Mouse (Mus musculus) liver, embryonic 15.5 days (tissue): ENCODE results near the gene Dlgap1. TPM values are rescaled to one million over a fixed set of nuclear protein-coding genes. Genes with fewer than 3 reads are reported as not detected.
A peak's percentile ranks its signal among the peaks of the same experiment; 100 is the strongest.
"Not testable (repeated sequence)": the region's sequence is repeated elsewhere in the genome, so short reads cannot be mapped to it uniquely, and the experiment has no call there.

Source experiments
- ATAC-seq: fragments of 200-750 bp; cut with Nextera tagmentation; 2 replicates; pipeline ENCODE4 v1.8.0; 2017; ENCODE audit warnings: moderate number of reproducible peaks, mild to moderate bottlenecking, moderate library complexity; ENCODE audit not compliant: insufficient read depth
- H3K27ac ChIP-seq: fragments of 300-500 bp; sonication (generic); replicated peaks from 2 replicates; pipeline ENCODE4 v1.5.1; 2015; ENCODE audit warnings: mild to moderate bottlenecking, inconsistent platforms
- H3K27me3 ChIP-seq: fragments of 300-500 bp; sonication (generic); 2 replicates; pipeline ENCODE4 v1.6.1; 2015; ENCODE audit warnings: mild to moderate bottlenecking, inconsistent platforms
- H3K36me3 ChIP-seq: fragments of 300-500 bp; sonication (generic); replicated peaks from 2 replicates; pipeline ENCODE4 v1.6.1; 2015; ENCODE audit warnings: moderate library complexity, mild to moderate bottlenecking, inconsistent platforms
- H3K4me1 ChIP-seq: fragments of 300-500 bp; sonication (generic); replicated peaks from 2 replicates; pipeline ENCODE4 v1.6.1; 2015; ENCODE audit warnings: inconsistent platforms
- H3K4me2 ChIP-seq: fragments of 300-500 bp; sonication (generic); 2 replicates; pipeline ENCODE4 v1.6.1; 2015; ENCODE audit warnings: moderate library complexity, mild to moderate bottlenecking, inconsistent platforms
- H3K4me3 ChIP-seq: fragments of 300-500 bp; sonication (generic); replicated peaks from 2 replicates; pipeline ENCODE4 v1.5.1; 2015; ENCODE audit warnings: mild to moderate bottlenecking, inconsistent platforms
- H3K9ac ChIP-seq: fragments of 300-500 bp; sonication (generic); 2 replicates; pipeline ENCODE4 v1.6.1; 2015; ENCODE audit warnings: moderate library complexity, mild to moderate bottlenecking, inconsistent platforms
- H3K9me3 ChIP-seq: fragments of 300-500 bp; sonication (generic); replicated peaks from 2 replicates; pipeline ENCODE4 v1.6.1; 2016; ENCODE audit warnings: inconsistent platforms
- WGBS: fragments of 180-500 bp; shearing (Covaris S2); methylation state at CpG from one replicate; pipeline ENCODE4 v1.1.7; 2015; ENCODE audit warnings: mixed read lengths; ENCODE audit not compliant: insufficient replicate concordance; 5-methylcytosine and 5-hydroxymethylcytosine counted together
- polyA plus RNA-seq: library from polyadenylated mRNA; unstranded; fragments of >200 nt; fragmentation: Nextera tagmentation; extraction: Ambion mirVana; gene quantifications from 2 replicates; pipeline ENCODE4 v1.2.1, GENCODE M21; 2015

The Dlgap1 gene
- polyA plus RNA-seq, 1 experiment from 2014 or later = 0.02 TPM

GRCm38 (mm10) chr17:70835071-70835790 lies 866.4 kb downstream of the Dlgap1 start:
- Histone ChIP-seq H3K36me3 (no peaks in the 10 kb centered on the region), H3K9me3 (no peaks in the 10 kb centered on the region), H3K27ac (no peak overlapping the region), H3K9ac (no peak overlapping the region), H3K4me2 (peak overlapping the region; percentile 54), H3K4me3 (peak overlapping the region; percentile 30), H3K27me3 (peaks cover 17% of the 10 kb centered on the region), H3K4me1 (no peaks in the 10 kb centered on the region; the same call in 1 of the 2 replicates)
- ATAC-seq = no peak
- 6% methylated on average over 10 of the region's 10 CpGs for WGBS

DNA sequence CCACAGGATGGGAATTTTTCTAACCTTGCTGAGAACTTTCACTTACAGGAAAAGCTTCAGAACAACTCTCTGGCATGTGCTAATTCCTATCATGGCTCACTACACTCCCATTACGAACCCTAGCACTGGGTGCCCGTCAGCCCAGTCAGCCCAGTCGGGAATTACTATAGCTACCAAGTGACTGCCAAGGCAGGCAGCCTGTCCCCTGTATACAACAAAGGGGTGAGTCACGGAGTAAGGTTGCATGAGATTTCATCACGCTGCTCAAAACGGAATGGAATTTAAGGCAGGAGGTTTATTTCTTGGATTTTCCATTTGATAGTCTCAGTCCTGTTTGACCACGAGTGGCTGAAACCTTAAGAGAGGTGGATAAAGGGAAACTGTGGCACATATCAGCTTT lies 867.9 kb downstream of the Dlgap1 start:
- WGBS = 66% methylated on average over 7 of the region's 7 CpGs
- H3K4me2 ChIP-seq = no peak overlapping the region
- no peak overlapping the region for H3K9ac ChIP-seq
- H3K36me3 ChIP-seq = no peaks in the 10 kb centered on the region
- H3K27ac ChIP-seq = no peak overlapping the region
- H3K4me1 ChIP-seq = no peaks in the 10 kb centered on the region; the same call in 1 of the 2 replicates
- H3K27me3 ChIP-seq = peaks cover 17% of the 10 kb centered on the region
- no peak for ATAC-seq
- no peaks in the 10 kb centered on the region for H3K9me3 ChIP-seq
- no peak overlapping the region for H3K4me3 ChIP-seq

GRCm38 (mm10) chr17:70837474-70837873 lies 868.6 kb downstream of the Dlgap1 start:
- not testable (repeated sequence) for ATAC-seq, H3K4me3 ChIP-seq, H3K9ac ChIP-seq, H3K4me2 ChIP-seq, H3K9me3 ChIP-seq, H3K27ac ChIP-seq, H3K36me3 ChIP-seq, H3K4me1 ChIP-seq
- H3K27me3 ChIP-seq = peaks cover 17% of the 10 kb centered on the region
- 82% methylated on average over 6 of the region's 6 CpGs for WGBS

DNA sequence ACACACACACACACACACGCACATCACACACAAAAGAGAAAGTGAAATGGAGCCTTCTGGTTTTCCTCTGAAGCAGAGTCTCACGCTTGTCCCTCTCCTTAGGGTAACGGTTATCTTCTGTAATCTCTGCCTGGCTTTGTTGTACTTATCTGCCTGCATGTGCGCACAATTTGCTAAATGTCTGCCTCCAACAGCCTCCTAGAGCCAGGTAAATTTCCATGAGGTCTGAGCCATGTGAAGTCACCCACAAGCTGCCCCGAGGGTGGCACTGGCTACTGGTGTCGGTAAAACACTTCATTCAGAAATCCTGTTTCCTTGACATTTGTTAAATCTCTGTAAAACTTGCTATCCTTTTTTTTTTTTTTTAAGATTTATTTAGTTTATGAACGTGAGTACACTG lies 869.2 kb downstream of the Dlgap1 start:
- Histone ChIP-seq H3K4me3 (no peak overlapping the region), H3K27me3 (peaks cover 17% of the 10 kb centered on the region), H3K27ac (no peak overlapping the region), H3K9ac (no peak overlapping the region), H3K4me1 (no peaks in the 10 kb centered on the region), H3K4me2 (no peak overlapping the region), H3K36me3 (peaks cover 2% of the 10 kb centered on the region), H3K9me3 (no peaks in the 10 kb centered on the region)
- no peak for ATAC-seq
- 67% methylated on average over 7 of the region's 7 CpGs for WGBS

DNA sequence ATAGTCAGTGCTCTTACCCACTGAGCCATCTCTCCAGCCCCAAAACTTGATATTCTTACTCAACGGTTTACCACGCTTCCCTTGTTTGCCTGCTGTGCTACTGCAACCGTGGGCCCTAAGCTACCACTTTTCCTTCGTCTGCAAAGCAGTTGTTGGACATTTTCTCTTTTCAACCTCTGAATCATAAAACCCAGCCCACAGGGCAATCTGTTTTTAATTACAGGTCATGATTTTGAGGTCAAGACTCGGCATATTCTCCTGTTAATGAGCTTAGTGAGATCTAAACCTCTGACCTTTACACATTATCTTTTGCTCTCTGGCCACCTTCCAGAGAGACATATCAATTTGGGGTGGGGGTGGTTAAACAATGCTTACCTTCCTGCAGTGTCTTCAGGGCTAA lies 869.7 kb downstream of the Dlgap1 start:
- Histone ChIP-seq H3K4me2 (no peak overlapping the region), H3K27me3 (peaks cover 17% of the 10 kb centered on the region), H3K36me3 (peaks cover 7% of the 10 kb centered on the region), H3K27ac (no peak overlapping the region), H3K9ac (no peak overlapping the region), H3K4me3 (no peak overlapping the region), H3K4me1 (0 out of 2 replicates have a peak, but pooled peaks cover under 1% of the 10 kb centered on the region), H3K9me3 (no peaks in the 10 kb centered on the region)
- ATAC-seq = no peak
- 59% methylated on average over 5 of the region's 5 CpGs for WGBS

GRCm38 (mm10) chr17:70843252-70843651 lies 874.4 kb downstream of the Dlgap1 start:
- Histone ChIP-seq H3K9ac (no peak overlapping the region), H3K27ac (0 out of 2 replicates have a peak overlapping the region, but pooled peaks have one; percentile 2), H3K9me3 (no peaks in the 10 kb centered on the region), H3K27me3 (no peaks in the 10 kb centered on the region), H3K36me3 (peaks cover 18% of the 10 kb centered on the region), H3K4me3 (no peak overlapping the region), H3K4me1 (peaks cover 25% of the 10 kb centered on the region), H3K4me2 (no peak overlapping the region)
- ATAC-seq = no peak
- WGBS = 74% methylated on average over 4 of the region's 4 CpGs

DNA sequence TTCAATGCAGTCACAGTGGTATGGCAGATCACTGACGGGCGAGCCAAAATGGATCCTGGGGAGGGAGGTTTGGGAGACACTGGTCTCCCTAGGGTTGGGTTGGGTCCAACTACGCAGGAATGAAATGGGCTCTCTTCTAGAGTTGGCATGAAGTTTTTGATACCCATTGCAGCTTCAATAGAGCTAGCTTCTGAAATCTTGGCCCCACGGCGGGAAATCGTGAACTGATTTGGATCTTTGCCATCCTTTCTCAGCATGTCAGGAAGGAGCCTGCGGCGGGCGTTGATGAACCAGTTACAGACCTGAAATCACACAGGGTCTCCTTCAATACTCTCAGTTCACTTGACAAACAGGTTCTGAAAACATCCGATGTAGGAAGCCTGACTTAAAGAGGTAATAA lies 876.1 kb downstream of the Dlgap1 start:
- H3K4me3 ChIP-seq = no peak overlapping the region
- ATAC-seq = no peak
- H3K9ac ChIP-seq = no peak overlapping the region
- H3K9me3 ChIP-seq = no peaks in the 10 kb centered on the region
- 0 out of 2 replicates have a peak overlapping the region, but pooled peaks have one; percentile 29 for H3K27ac ChIP-seq
- WGBS = 72% methylated on average over 10 of the region's 10 CpGs
- peaks cover 9% of the 10 kb centered on the region for H3K27me3 ChIP-seq
- peaks cover 18% of the 10 kb centered on the region for H3K36me3 ChIP-seq
- H3K4me1 ChIP-seq = peaks cover 38% of the 10 kb centered on the region
- H3K4me2 ChIP-seq = no peak overlapping the region

DNA sequence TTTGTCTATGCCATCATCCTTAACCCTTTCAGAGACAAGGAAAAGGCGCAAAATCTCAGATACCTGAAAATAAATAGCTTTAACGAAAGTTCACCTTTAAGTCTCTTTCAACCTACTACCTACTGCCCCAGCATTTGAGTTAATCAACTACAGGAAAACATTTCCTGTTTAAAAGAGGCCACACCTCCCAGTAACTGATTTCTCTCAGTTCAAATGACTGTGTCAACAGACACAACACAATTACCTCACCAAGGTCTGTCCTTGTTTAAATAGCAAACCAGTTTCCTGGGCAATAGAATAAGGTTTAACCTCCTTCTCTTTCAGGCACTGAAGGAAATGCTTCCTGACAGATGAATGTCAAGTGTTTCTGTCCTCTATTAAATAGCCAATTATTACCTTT lies 876.7 kb downstream of the Dlgap1 start:
- Histone ChIP-seq H3K36me3 (peaks cover 18% of the 10 kb centered on the region), H3K27ac (0 out of 2 replicates have a peak overlapping the region, but pooled peaks have one; percentile 29), H3K4me3 (no peak overlapping the region), H3K4me1 (peaks cover 38% of the 10 kb centered on the region), H3K27me3 (peaks cover 15% of the 10 kb centered on the region), H3K9ac (no peak overlapping the region), H3K4me2 (no peak overlapping the region), H3K9me3 (no peaks in the 10 kb centered on the region)
- WGBS = 54% methylated on average over 2 of the region's 2 CpGs
- ATAC-seq = peak; percentile 35

DNA sequence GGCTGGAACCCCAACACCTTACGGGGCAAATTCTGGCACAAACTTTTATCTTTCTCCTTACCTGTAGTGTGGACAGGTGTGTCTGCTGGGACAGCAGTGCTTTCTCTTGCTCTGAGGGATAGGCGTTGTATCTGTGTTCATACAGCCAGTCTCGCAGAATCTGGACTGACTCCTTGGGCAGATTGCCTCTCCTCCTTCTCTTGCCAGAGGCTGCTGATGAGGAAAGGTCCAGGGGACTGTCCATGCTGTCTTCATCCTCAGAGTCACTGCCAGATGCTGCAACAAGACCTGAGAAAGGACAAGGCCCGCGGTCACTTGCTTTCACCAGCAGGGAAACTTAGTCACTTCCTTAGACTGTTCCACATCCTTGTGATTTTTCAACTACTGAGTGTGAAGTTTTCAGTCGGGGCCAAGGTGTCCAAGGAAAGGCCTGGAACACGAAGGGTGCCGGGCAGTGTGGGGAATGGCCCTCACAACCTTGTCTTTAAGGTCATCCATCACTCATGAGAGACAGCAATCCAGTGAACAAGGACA lies 877.3 kb downstream of the Dlgap1 start:
- H3K4me1 ChIP-seq = peaks cover 38% of the 10 kb centered on the region
- H3K9ac ChIP-seq = no peak overlapping the region
- H3K4me2 ChIP-seq = no peak overlapping the region
- H3K9me3 ChIP-seq = no peaks in the 10 kb centered on the region
- H3K36me3 ChIP-seq = peaks cover 18% of the 10 kb centered on the region
- 56% methylated on average over 8 of the region's 8 CpGs for WGBS
- H3K4me3 ChIP-seq = no peak overlapping the region
- peaks cover 21% of the 10 kb centered on the region for H3K27me3 ChIP-seq
- no peak for ATAC-seq
- 0 out of 2 replicates have a peak overlapping the region, but pooled peaks have one; percentile 26 for H3K27ac ChIP-seq

GRCm38 (mm10) chr17:70847086-70847485 lies 878.2 kb downstream of the Dlgap1 start:
- 4% methylated on average over 4 of the region's 4 CpGs for WGBS
- H3K4me3 ChIP-seq = no peak overlapping the region
- H3K27ac ChIP-seq = no peak overlapping the region
- ATAC-seq = no peak
- H3K36me3 ChIP-seq = peaks cover 18% of the 10 kb centered on the region
- peaks cover 45% of the 10 kb centered on the region for H3K4me1 ChIP-seq
- peaks cover 30% of the 10 kb centered on the region for H3K27me3 ChIP-seq
- peak overlapping the region; percentile 49 for H3K4me2 ChIP-seq
- H3K9ac ChIP-seq = no peak overlapping the region
- no peaks in the 10 kb centered on the region for H3K9me3 ChIP-seq

DNA sequence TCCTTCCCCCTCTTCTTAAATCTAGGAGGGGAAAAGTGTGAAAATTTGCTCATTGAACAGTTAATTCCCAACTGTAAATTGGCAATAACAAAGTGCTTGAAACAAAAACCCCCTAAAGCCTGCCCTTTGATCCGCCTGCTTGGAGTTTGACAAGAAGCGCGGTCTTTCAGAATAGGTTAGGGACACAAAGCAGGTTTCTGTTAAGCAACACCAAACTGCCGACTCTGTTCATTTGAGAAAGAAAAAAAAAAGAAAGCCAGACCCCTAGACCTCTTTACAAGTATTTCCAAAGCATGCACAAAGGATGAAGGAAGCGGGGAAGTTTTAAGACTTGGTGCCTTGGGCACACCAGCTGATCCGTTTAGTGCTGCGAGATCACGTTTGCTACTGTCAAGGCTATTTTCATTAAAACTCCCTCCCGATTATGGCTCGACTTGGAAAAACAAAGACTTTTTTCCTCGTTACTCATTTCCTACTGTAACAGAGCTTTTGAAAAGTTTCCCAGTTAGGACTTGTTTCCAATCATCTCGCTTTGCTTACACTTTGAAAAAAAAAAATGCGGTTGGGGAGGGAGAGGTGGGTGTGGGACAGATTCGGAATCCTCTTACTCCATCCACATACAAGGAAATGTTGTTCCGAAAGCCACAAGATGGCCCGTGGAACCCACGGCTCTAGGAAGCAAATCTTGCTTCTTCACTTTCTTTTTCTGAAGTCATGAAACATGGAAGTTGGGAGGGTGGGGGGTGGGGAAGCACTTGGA lies 879.1 kb downstream of the Dlgap1 start:
- Histone ChIP-seq H3K9ac (peak overlapping the region; percentile 62; the same call in 1 of the 2 replicates), H3K27ac (peak overlapping the region; percentile 86), H3K27me3 (peaks cover 39% of the 10 kb centered on the region), H3K4me3 (peak overlapping the region; percentile 64), H3K9me3 (no peaks in the 10 kb centered on the region), H3K4me1 (peaks cover 45% of the 10 kb centered on the region), H3K36me3 (peaks cover 17% of the 10 kb centered on the region), H3K4me2 (peak overlapping the region; percentile 86)
- ATAC-seq = no peak
- WGBS = 6% methylated on average over 17 of the region's 17 CpGs
